In the genomic region with DNA sequence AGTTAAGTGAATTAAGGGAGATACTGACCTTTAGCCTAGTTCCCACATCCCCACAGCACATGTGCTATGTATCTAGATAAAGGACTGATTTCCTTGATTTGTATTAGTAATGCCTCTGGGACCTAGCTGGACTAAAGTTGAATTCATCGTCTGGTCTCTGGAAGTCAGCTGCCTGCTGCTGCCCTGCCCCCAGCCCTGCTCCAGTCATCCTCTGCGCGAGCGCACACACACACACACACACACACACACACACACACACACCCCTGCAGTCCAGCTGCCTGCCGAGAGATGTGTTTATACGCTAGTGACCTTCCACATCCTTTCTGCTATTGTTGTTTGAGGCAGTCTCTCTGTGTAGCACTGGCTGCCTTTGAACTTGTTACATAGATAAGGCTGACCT, we compare ENCODE assay signal across 8 mouse cellular contexts. TPM values are rescaled to one million over a fixed set of nuclear protein-coding genes. Genes with fewer than 3 reads are reported as not detected.
A peak's percentile ranks its signal among the peaks of the same experiment; 100 is the strongest.
DNase-seq lines count a peak whose midpoint lies in the region; ATAC-seq and TF ChIP-seq lines count a peak whose summit lies in the region.

No protein-coding gene starts in this region.

- H3K27me3 ChIP-seq in kidney, embryonic 16.5 days (ENCODE audit: insufficient read depth, low read length): no peaks in the 10 kb centered on the region
- H3K27me3 ChIP-seq in forebrain, postnatal 0 days (ENCODE audit: insufficient read depth, low read length): no peaks in the 10 kb centered on the region

- no peak overlapping the region for H3K9ac ChIP-seq in kidney, embryonic 16.5 days (replicated peaks; ENCODE audit: low read length)
- H3K9ac ChIP-seq in forebrain, postnatal 0 days: no peak overlapping the region

- no peak overlapping the region for H3K4me3 ChIP-seq in kidney, embryonic 16.5 days (ENCODE audit: low read length)
- H3K4me3 ChIP-seq in forebrain, postnatal 0 days (ENCODE audit: low read depth, low read length): no peak overlapping the region

- H3K4me1 ChIP-seq in kidney, embryonic 16.5 days (ENCODE audit: insufficient read depth, low read length): peaks cover 16% of the 10 kb centered on the region
- H3K4me1 ChIP-seq in forebrain, postnatal 0 days (ENCODE audit: insufficient read depth): no peaks in the 10 kb centered on the region

- no peak overlapping the region for H3K27ac ChIP-seq in kidney, embryonic 16.5 days (ENCODE audit: low read length)
- H3K27ac ChIP-seq in forebrain, postnatal 0 days (ENCODE audit: low read depth, low read length): no peak overlapping the region

- peak; percentile 30 for DNase-seq in embryo, embryonic 11 days
- no peak for DNase-seq in embryo, embryonic 10.5 days (ENCODE audit: low spot score)
- peak; percentile 27 for DNase-seq in ovary, postnatal 36 days (ENCODE audit: low spot score)
- no peak for DNase-seq in ovary, postnatal 14 days (ENCODE audit: low spot score)
- DNase-seq in right cerebral cortex, adult 2 months (ENCODE audit: low spot score in 2 of 2): no peak
- no peak for DNase-seq in thymus, postnatal 36 days
- no peak for DNase-seq in forebrain, postnatal 0 days

- 41% methylated on average over 6 of the region's 6 CpGs for WGBS in kidney, embryonic 16.5 days
- 77% methylated on average over 6 of the region's 6 CpGs for WGBS in forebrain, postnatal 0 days

- no peak for TF ChIP-seq CTCF in forebrain, postnatal 0 days (IDR thresholded peaks at IDR 0.05; ENCODE audit: low read depth)

- peak; percentile 76 for ATAC-seq in kidney, embryonic 16.5 days (ENCODE audit: low FRiP score, low TSS enrichment)
- no peak for ATAC-seq in forebrain, postnatal 0 days

- no peaks in the 10 kb centered on the region for H3K9me3 ChIP-seq in kidney, embryonic 16.5 days (ENCODE audit: low read length)
- no peaks in the 10 kb centered on the region for H3K9me3 ChIP-seq in forebrain, postnatal 0 days (ENCODE audit: low read length)

- H3K4me2 ChIP-seq in kidney, embryonic 16.5 days (replicated peaks; ENCODE audit: low read depth, low read length): no peak overlapping the region
- no peak overlapping the region for H3K4me2 ChIP-seq in forebrain, postnatal 0 days (ENCODE audit: low read depth)

- no peaks in the 10 kb centered on the region for H3K36me3 ChIP-seq in kidney, embryonic 16.5 days (ENCODE audit: insufficient read depth, low read length)
- no peaks in the 10 kb centered on the region; the same call in 1 of the 2 replicates for H3K36me3 ChIP-seq in forebrain, postnatal 0 days (ENCODE audit: insufficient read depth)

RNA-seq across cellular contexts. Expression of gene Kctd7, which starts 23.8 kb away (rescaled TPM):
- 5.9 and 6.3 TPM in 2 replicates for polyA plus RNA-seq in kidney, embryonic 16.5 days (2015; fragmentation: Nextera tagmentation; extraction: Ambion mirVana)
- 16.7 and 22.4 TPM in 2 replicates for total RNA-seq in forebrain, postnatal 0 days (2014; rRNA removed)
- polyA plus RNA-seq in forebrain, postnatal 0 days (2015; fragmentation: Nextera tagmentation; extraction: Ambion mirVana): 7.4 and 10.7 TPM in 2 replicates

RNA-seq across cellular contexts. Expression of gene Tpst1, which starts 47.8 kb away (rescaled TPM):
- polyA plus RNA-seq in kidney, embryonic 16.5 days (2015; fragmentation: Nextera tagmentation; extraction: Ambion mirVana): 67.7 and 70.1 TPM in 2 replicates
- total RNA-seq in forebrain, postnatal 0 days (2014; rRNA removed): 50.7 and 55.3 TPM in 2 replicates
- polyA plus RNA-seq in forebrain, postnatal 0 days (2015; fragmentation: Nextera tagmentation; extraction: Ambion mirVana): 50.3 and 55.4 TPM in 2 replicates

RNA-seq across cellular contexts. Expression of gene Rabgef1, which starts 50.7 kb away (rescaled TPM):
- 32.6 and 33.2 TPM in 2 replicates for polyA plus RNA-seq in kidney, embryonic 16.5 days (2015; fragmentation: Nextera tagmentation; extraction: Ambion mirVana)
- 23.0 and 26.8 TPM in 2 replicates for total RNA-seq in forebrain, postnatal 0 days (2014; rRNA removed)
- 23.8 and 32.5 TPM in 2 replicates for polyA plus RNA-seq in forebrain, postnatal 0 days (2015; fragmentation: Nextera tagmentation; extraction: Ambion mirVana)

Comparison
In these comparisons a context has a peak if more than half of its experiments do, and no peak if none do; other contexts are left out.
1. DNase-seq: peak in embryo, embryonic 11 days (single experiment) and ovary, postnatal 36 days (single experiment); none in embryo, embryonic 10.5 days (single experiment), ovary, postnatal 14 days (single experiment), right cerebral cortex, adult 2 months (0 of 2), thymus, postnatal 36 days (0 of 2) and forebrain, postnatal 0 days (single experiment).